Mouse (Mus musculus): ENCODE results near the gene BC048671.

DNA sequence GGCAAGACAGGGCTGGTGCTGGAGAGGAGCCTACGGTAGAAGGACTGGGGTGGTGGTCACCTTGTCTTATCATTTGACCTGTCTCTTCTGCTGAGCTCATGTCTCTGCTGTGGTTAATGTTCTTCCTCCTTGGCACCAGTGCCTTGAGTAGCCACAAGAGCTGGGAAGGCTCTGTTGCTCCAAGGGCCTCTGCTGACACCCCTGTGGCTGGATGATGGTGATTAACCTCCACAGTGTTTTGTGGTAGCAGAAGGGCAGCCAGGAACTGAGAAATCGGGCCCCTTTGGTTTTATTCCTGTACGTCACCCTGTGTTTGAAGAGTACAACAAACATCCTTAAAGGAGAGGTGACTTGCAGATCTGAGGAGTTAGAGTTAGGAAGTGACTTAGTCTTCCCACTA is 33.2 kb downstream of the BC048671 start:
- TF ChIP-seq CTCF (IDR thresholded peaks at IDR 0.05 in 2 of 3, conservative IDR thresholded peaks at IDR 0.05 in 1 of 3; ENCODE audit: control insufficient read depth in 1 of 3, insufficient read depth in 1 of 3, low read depth in 2 of 3, low read length in 3 of 3, poor library complexity in 1 of 3, severe bottlenecking in 1 of 3) = no peak
- TF ChIP-seq POLR2AphosphoS2 (IDR thresholded peaks at IDR 0.05; ENCODE audit: low read length) = no peak
- no peak for TF ChIP-seq MAX (IDR thresholded peaks at IDR 0.05; ENCODE audit: low read length)

Data from MEL (cell line).